Mouse (Mus musculus) midbrain, embryonic 13.5 days (tissue): ENCODE measurements around the gene Acsbg2. TPM values are rescaled to one million over a fixed set of nuclear protein-coding genes. Genes with fewer than 3 reads are reported as not detected.
"Not testable (repeated sequence)": the region's sequence is repeated elsewhere in the genome, so short reads cannot be mapped to it uniquely, and the experiment has no call there.

ENCODE experiments used
- ATAC-seq: fragments of 200-750 bp; cut with Nextera tagmentation; 2 replicates; pipeline ENCODE4 v1.8.0; 2017; ENCODE audit warnings: mild to moderate bottlenecking, moderate TSS enrichment, moderate library complexity
- H3K27ac ChIP-seq: fragments of 300-500 bp; sonication (generic); 2 replicates; pipeline ENCODE4 v1.5.1; 2015; ENCODE audit warnings: inconsistent platforms, mild to moderate bottlenecking, moderate library complexity
- H3K27me3 ChIP-seq: fragments of 300-500 bp; sonication (generic); 2 replicates; pipeline ENCODE4 v1.6.1; 2015; ENCODE audit warnings: mild to moderate bottlenecking, inconsistent platforms
- H3K36me3 ChIP-seq: fragments of 300-500 bp; sonication (generic); 2 replicates; pipeline ENCODE4 v1.6.1; 2015; ENCODE audit warnings: mild to moderate bottlenecking, inconsistent platforms
- H3K4me1 ChIP-seq: fragments of 300-500 bp; sonication (generic); replicated peaks from 2 replicates; pipeline ENCODE4 v1.6.1; 2015; ENCODE audit warnings: inconsistent platforms
- H3K4me2 ChIP-seq: fragments of 300-500 bp; sonication (generic); replicated peaks from 2 replicates; pipeline ENCODE4 v1.6.1; 2015; ENCODE audit warnings: moderate library complexity, mild to moderate bottlenecking, inconsistent platforms
- H3K4me3 ChIP-seq: fragments of 300-500 bp; sonication (generic); replicated peaks from 2 replicates; pipeline ENCODE4 v1.5.1; 2015; ENCODE audit warnings: mild to moderate bottlenecking, inconsistent platforms
- H3K9ac ChIP-seq: fragments of 300-500 bp; sonication (generic); replicated peaks from 2 replicates; pipeline ENCODE4 v1.6.1; 2015; ENCODE audit warnings: mild to moderate bottlenecking, inconsistent platforms
- H3K9me3 ChIP-seq: fragments of 300-500 bp; sonication (generic); 2 replicates; pipeline ENCODE4 v1.6.1; 2016; ENCODE audit warnings: mild to moderate bottlenecking, inconsistent platforms
- WGBS: fragments of 180-500 bp; shearing (Covaris S2); methylation state at CpG from one replicate; pipeline ENCODE4 v1.1.7; 2015; 5-methylcytosine and 5-hydroxymethylcytosine counted together
- polyA plus RNA-seq: library from polyadenylated mRNA; unstranded; fragments of >200 nt; fragmentation: Nextera tagmentation; extraction: Ambion mirVana; gene quantifications from 2 replicates; pipeline ENCODE4 v1.2.1, GENCODE M21; 2015

The Acsbg2 gene
- not detected in 2 replicates for polyA plus RNA-seq

DNA sequence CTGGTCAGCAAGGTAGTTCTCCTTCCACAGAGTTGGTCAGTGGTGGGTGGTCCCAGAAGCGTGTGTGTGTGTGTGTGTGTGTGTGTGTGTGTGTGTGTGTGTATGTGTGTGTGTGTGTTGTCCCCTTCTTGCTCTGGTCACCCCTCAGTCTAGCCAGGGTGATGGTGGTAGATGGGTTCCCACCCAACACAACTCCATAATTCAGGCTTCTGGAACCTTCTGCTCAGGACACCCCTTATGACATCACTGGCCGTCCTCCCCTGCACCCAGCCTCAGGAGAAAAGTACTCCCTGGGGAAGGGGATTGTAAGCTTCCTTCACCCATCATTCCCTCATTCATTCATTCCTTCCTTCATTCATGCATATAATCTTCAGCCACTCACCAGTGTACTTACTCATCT, at the start of gene Acsbg2:
TSS of gene Acsbg2 (minus strand) at position 211 of the 400 bp plus-strand sequence.
- H3K4me2 ChIP-seq, result no peak within 1 kb of the TSS
- no peaks in the 10 kb centered on the region for H3K27me3 ChIP-seq
- H3K4me3 ChIP-seq, result no peak within 1 kb of the TSS
- 82% methylated on average over 1 of the region's 2 CpGs for WGBS
- no peaks in the 10 kb centered on the region for H3K36me3 ChIP-seq
- no peak for ATAC-seq
- H3K9ac ChIP-seq, result no peak within 1 kb of the TSS
- no peaks in the 10 kb centered on the region for H3K4me1 ChIP-seq
- no peaks in the 10 kb centered on the region for H3K9me3 ChIP-seq
- no peak within 1 kb of the TSS for H3K27ac ChIP-seq

DNA sequence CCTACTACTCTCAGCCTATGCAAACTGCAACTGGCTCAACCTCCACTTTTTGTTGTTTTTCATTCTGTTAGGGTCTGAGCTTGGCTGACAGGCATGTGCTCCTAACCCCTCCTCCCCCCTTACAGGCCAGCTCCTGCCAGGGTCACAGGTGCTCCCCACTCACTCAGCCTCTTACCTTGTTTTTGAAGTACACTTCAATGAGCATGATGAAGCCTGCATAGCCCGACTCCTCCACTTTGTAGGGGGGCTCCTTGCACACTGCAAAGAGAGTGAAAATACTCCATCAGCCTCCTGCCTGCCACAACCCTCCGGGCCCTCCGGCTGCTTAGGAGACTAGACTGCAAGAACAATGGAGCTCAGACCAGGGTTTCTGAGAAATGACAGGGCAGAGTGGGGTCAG, 45.5 kb upstream of the Acsbg2 start:
- H3K36me3 ChIP-seq, result peaks cover 82% of the 10 kb centered on the region
- ATAC-seq, result no peak
- no peaks in the 10 kb centered on the region for H3K27me3 ChIP-seq
- H3K9ac ChIP-seq, result no peak overlapping the region
- H3K9me3 ChIP-seq, result no peaks in the 10 kb centered on the region
- H3K4me1 ChIP-seq, result no peaks in the 10 kb centered on the region
- no peak overlapping the region for H3K4me2 ChIP-seq
- 88% methylated on average over 3 of the region's 3 CpGs for WGBS
- no peak overlapping the region for H3K27ac ChIP-seq
- H3K4me3 ChIP-seq, result no peak overlapping the region

DNA sequence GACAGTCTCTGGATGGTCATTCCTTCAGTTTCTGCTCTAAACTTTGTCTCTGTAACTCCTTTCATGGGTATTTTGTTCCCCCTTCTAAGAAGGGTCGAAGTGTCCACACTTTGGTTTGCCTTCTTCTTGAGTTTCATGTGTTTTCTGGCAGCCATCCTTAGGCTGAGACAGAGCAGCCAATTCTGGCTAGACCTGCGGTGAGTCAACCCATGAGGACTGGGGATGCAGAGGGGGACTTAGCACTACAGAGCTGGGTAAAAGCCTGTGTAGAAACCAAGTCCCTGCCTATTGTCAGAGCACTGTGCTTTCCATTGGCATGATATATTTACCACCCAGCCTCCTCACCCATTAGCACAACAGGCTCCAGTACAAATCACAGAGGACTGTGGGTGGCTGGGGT, 42.9 kb upstream of the Acsbg2 start:
- H3K36me3 ChIP-seq, result peaks cover 87% of the 10 kb centered on the region

DNA sequence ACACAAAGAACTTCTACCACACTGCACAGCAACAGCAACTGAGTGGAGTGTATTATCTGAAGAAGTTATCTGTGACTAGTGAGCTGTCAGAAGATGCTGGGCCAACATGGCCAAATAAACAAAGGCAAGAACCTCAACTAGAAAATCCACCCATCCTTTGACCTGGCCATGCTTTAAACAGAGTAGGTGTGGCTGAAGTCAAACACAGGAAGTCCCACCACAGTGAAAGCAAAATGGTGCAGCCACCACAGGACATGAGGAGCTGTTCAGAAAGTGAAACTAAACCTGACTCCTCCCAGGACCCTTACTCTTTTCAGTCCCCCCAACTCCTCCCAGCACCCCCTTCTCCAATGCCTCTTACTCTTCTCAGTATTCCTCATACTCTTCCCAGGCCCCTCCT, 39.2 kb upstream of the Acsbg2 start:
- Histone ChIP-seq H3K27ac (no peak overlapping the region), H3K9me3 (no peaks in the 10 kb centered on the region), H3K36me3 (peaks cover 89% of the 10 kb centered on the region), H3K4me3 (no peak overlapping the region), H3K9ac (no peak overlapping the region), H3K27me3 (no peaks in the 10 kb centered on the region), H3K4me1 (no peaks in the 10 kb centered on the region), H3K4me2 (no peak overlapping the region)
- ATAC-seq, result no peak

More for the DNA sequence above, 42.9 kb upstream of the Acsbg2 start:
- ATAC-seq, result no peak
- WGBS, result 88% methylated on average over 2 of the region's 2 CpGs
- Histone ChIP-seq H3K27ac (no peak overlapping the region), H3K27me3 (no peaks in the 10 kb centered on the region), H3K9ac (no peak overlapping the region), H3K9me3 (no peaks in the 10 kb centered on the region), H3K4me2 (no peak overlapping the region), H3K4me1 (no peaks in the 10 kb centered on the region), H3K4me3 (no peak overlapping the region)

DNA sequence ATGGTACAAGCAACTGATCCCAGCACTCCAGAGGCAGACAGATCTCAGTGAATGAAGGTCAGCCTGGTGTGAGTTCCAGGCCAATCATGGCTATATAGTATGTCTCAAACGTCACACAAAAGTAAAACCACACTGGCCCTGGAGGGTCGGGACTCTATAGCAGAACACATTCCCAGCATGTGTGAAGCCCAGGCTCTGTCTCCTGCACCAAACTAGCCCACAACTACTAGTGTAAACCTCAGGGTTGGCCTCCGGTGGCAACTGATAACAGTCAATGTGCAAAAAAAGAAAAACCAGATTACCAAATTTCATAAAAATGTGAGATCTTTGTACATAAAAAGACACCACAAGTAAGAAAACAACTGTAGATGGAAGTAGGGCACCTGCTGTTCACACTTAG, 38.8 kb upstream of the Acsbg2 start:
- ATAC-seq, result no peak
- WGBS, result 90% methylated on average over 3 of the region's 3 CpGs
- Histone ChIP-seq H3K4me1 (no peaks in the 10 kb centered on the region), H3K27ac (no peak overlapping the region), H3K9me3 (no peaks in the 10 kb centered on the region), H3K27me3 (no peaks in the 10 kb centered on the region), H3K9ac (no peak overlapping the region), H3K36me3 (peaks cover 88% of the 10 kb centered on the region), H3K4me3 (no peak overlapping the region), H3K4me2 (no peak overlapping the region)

DNA sequence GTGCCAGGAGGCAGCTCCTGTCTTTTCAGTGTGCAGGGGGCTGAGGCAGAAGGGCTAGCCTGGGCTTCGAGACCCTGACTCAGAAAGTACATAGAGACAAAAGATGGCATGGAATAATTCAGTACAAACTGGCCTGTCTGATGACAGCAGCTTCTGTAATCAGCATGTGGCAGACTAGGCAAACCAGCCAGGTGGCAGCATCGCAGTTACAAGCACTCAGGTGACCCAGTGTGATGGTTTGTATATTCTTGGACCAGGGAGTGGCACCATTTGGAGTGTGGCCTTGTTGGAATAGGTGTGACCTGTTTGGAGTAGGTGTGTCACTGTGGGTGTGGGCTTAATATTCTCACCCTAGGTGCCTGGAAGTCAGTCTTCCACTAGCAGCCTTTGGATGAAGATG, 35.5 kb upstream of the Acsbg2 start:
- WGBS, result 77% methylated on average over 2 of the region's 2 CpGs
- ATAC-seq, H3K9me3 ChIP-seq, H3K27me3 ChIP-seq, H3K27ac ChIP-seq, H3K9ac ChIP-seq, H3K4me1 ChIP-seq, H3K4me3 ChIP-seq, H3K4me2 ChIP-seq: not testable (repeated sequence)
- peaks cover 93% of the 10 kb centered on the region for H3K36me3 ChIP-seq

DNA sequence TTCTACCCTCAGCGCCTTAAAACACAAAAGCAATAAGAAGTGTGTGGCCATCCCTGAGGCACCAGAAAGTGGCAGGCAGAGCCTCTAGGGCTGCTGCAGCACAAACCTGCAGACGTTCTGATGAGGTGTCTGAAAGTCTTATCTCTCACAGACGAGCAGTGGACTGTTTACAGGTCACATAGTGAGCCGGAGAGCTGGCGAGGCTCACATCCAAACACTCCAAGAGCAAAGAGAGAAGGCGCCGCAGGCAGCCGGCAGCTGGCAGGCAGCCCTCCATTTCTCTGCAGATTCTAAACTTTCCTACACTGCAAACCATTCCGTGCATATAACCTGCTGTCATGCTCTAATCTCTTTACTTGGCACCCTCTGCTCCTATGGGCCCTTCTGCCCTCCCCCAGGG, 33.6 kb upstream of the Acsbg2 start:
- no peak overlapping the region for H3K4me3 ChIP-seq
- no peaks in the 10 kb centered on the region for H3K27me3 ChIP-seq
- H3K27ac ChIP-seq, result no peak overlapping the region
- no peak overlapping the region for H3K9ac ChIP-seq
- no peaks in the 10 kb centered on the region for H3K9me3 ChIP-seq
- H3K36me3 ChIP-seq, result peaks cover 95% of the 10 kb centered on the region
- no peak for ATAC-seq
- H3K4me1 ChIP-seq, result peaks cover 10% of the 10 kb centered on the region; the same call in 1 of the 2 replicates
- no peak overlapping the region for H3K4me2 ChIP-seq
- WGBS, result 90% methylated on average over 9 of the region's 9 CpGs

DNA sequence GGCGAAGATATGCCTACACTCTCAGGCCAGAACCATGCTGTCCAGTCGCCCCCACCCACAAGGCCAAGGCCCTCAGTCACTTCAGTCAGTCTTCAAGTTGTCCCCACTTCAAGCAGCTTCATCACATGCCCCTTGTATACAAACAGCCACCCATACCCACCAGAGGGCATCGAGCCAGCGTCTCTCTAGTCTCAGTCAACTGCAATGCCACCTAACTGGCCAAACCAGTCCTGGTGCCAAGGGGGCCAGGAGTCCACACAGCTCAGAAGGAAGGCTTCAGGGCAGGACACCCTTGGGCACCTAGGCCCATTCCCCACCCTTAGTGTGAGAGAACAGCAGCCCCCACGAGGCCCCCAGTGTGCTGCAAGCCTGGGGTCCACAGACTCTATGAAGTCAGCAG, 32.8 kb upstream of the Acsbg2 start:
- peaks cover 11% of the 10 kb centered on the region; the same call in 1 of the 2 replicates for H3K4me1 ChIP-seq
- H3K36me3 ChIP-seq, result peaks cover 95% of the 10 kb centered on the region
- no peak for ATAC-seq
- H3K27me3 ChIP-seq, result no peaks in the 10 kb centered on the region
- H3K9me3 ChIP-seq, result no peaks in the 10 kb centered on the region
- no peak overlapping the region for H3K4me3 ChIP-seq
- WGBS, result 87% methylated on average over 5 of the region's 5 CpGs
- no peak overlapping the region for H3K4me2 ChIP-seq
- no peak overlapping the region for H3K27ac ChIP-seq
- no peak overlapping the region for H3K9ac ChIP-seq

DNA sequence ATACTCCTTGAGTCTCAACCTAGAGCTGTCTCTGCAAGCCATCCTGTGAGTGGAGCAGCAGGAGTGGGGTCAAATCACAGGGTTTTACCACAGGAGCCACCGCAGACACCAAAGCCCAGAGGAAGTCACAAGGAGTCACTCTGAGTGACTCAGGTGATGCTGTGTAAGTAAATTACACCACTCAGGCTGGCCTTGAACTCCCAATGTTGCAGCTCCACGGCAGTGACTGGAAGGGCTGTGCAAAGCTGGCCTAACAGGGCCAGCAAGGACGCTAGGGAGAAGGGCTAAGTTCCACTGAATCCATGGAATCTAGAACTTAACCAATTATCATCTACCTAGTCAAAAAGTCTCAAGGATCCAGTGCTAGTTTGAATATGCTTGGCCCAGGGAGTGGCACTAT, 31.9 kb upstream of the Acsbg2 start:
- Histone ChIP-seq H3K36me3 (peaks cover 95% of the 10 kb centered on the region), H3K9me3 (no peaks in the 10 kb centered on the region), H3K4me3 (no peak overlapping the region), H3K27me3 (no peaks in the 10 kb centered on the region), H3K27ac (no peak overlapping the region), H3K9ac (no peak overlapping the region), H3K4me2 (no peak overlapping the region), H3K4me1 (peaks cover 11% of the 10 kb centered on the region; the same call in 1 of the 2 replicates)
- 93% methylated on average over 3 of the region's 3 CpGs for WGBS
- ATAC-seq, result no peak

DNA sequence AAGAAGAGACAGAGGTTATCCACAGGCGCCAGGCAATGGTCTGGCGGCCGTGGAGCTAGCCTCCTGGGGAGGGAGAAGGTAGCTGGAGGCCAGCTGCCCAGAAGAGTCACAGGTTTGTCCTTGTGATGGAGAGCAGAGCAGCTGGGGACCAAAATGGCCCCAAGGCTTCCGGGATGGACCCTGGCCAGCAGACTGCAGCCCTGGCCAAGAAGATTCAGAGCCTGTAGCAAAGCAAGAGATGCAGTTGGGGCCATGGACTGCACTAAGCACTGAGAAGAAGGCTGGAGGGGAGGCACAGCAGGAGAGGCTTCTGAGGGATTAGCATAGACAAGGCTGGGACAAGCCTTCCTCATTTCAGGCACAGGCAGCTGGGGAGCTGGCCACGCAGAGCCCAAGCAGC, 28.5 kb upstream of the Acsbg2 start:
- peaks cover 18% of the 10 kb centered on the region for H3K4me1 ChIP-seq
- peak overlapping the region; percentile 58; the same call in 1 of the 2 replicates for H3K27ac ChIP-seq
- ATAC-seq, result no peak
- H3K36me3 ChIP-seq, result peaks cover 100% of the 10 kb centered on the region
- H3K4me2 ChIP-seq, result no peak overlapping the region
- H3K9me3 ChIP-seq, result no peaks in the 10 kb centered on the region
- H3K4me3 ChIP-seq, result no peak overlapping the region
- H3K27me3 ChIP-seq, result no peaks in the 10 kb centered on the region
- WGBS, result 86% methylated on average over 5 of the region's 5 CpGs
- 0 out of 2 replicates have a peak overlapping the region, but pooled peaks have one; percentile 3 for H3K9ac ChIP-seq

DNA sequence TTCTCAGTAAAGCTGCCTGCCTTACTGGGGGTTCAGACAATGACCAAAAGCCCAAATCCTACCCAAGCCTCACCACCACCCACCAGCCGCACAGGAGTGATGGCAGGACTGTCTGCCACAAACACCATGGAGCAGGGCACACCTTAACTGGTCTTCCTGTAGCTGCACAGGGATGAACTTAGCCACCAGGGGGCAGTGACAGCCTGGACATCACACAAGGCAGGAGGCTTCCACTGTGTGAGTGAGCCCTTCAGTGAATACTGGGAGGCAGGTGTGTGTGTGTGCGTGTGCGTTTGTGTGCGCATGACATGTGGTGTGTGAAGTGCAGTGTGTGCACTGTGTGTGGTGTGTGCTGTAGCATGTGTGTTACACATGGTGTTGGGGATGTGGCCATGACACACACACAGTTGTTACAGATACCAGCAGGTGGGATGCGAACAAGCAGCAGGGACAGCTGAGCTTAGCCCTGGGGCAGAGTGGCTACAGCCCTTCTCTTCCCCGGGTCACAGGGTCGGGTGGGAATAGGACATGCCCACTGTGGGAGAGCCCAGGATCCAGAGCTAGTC, 23.5 kb upstream of the Acsbg2 start:
- Histone ChIP-seq H3K4me2 (no peak overlapping the region), H3K36me3 (peaks cover 100% of the 10 kb centered on the region), H3K4me1 (peaks cover 25% of the 10 kb centered on the region), H3K27me3 (no peaks in the 10 kb centered on the region), H3K9me3 (no peaks in the 10 kb centered on the region), H3K9ac (peak overlapping the region; percentile 10; the same call in 1 of the 2 replicates), H3K4me3 (no peak overlapping the region), H3K27ac (peak overlapping the region; percentile 79)
- peak; percentile 73 for ATAC-seq
- 79% methylated on average over 7 of the region's 7 CpGs for WGBS

DNA sequence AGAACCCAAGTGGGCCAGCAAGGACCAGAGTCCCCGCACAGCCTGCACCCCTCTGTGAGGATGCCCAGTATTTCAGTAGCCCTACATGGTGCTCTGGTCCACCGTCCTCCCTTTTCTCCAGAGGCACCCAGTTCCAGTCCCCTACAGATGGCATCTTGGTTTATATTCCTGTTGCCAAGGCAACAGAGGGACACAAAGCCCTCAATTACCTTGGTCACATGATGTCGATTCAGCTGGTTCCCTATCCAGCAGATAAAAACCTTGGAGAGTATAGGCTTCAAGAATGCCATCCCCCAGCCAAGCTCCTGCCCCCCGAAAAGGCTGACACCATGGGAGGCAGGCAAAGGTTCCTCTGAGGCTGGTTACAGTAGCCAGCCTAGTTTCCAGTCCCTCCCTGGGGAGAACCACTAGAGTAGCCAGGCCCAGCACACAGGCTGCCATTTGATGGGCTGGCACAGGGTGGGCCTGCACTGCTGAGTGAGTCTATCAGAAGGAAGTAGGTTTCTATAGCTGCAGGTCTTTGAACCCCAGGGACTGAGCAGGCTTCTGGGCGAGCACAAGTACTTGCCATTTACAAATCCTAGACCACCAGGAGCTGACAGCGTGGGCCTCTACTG, 22.4 kb upstream of the Acsbg2 start:
- peak overlapping the region; percentile 10; the same call in 1 of the 2 replicates for H3K9ac ChIP-seq
- peak; percentile 63 for ATAC-seq
- peak overlapping the region; percentile 79 for H3K27ac ChIP-seq
- no peak overlapping the region for H3K4me3 ChIP-seq
- H3K4me2 ChIP-seq, result 0 out of 2 replicates have a peak overlapping the region, but pooled peaks have one; percentile 1
- 52% methylated on average over 6 of the region's 6 CpGs for WGBS
- H3K9me3 ChIP-seq, result 0 out of 2 replicates have a peak, but pooled peaks cover 1% of the 10 kb centered on the region
- H3K4me1 ChIP-seq, result peaks cover 25% of the 10 kb centered on the region
- peaks cover 100% of the 10 kb centered on the region for H3K36me3 ChIP-seq
- H3K27me3 ChIP-seq, result no peaks in the 10 kb centered on the region
